Mouse (Mus musculus): ENCODE results near the gene Zfp462.

DNA sequence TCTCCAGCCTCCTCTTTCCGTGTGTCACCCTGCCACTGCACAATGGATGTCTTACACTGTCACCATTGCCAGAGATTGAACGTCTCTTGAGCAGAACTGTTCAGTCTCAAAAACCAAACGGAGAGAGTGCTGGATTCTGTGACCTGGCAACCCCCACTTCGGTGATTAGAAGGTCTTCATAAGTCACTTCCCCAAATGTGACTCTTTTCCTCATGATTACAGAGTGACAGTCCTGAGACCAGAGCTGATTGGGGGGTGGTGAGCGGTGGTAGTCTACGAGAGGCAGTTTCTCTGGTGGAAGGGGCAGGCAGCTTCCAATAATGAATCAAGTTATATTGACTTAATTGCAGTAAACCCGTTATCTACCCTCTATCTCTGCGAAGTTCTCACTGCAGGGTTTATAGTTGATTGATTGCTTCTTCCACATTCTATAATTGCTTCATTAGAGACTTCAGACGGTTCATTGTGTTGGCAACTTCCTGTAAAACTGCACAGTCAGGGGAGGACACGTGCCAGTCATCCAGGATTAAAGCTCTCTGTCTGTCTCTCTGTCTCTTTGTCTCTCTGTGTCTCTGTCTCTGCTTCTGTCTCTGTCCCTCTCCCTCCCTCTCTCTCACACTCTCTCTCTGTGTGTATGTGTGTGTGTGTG, 173.1 kb downstream of the Zfp462 start:
- TF ChIP-seq CTCF (conservative IDR thresholded peaks at IDR 0.05; ENCODE audit: low read length) (no peak), POU5F1 (IDR thresholded peaks at IDR 0.05; ENCODE audit: borderline replicate concordance, low read length) (no peak), NANOG (IDR thresholded peaks at IDR 0.05; ENCODE audit: borderline replicate concordance, low read length) (no peak)
